Comparison of ENCODE assay signal across 22 mouse cellular contexts in the genomic region with DNA sequence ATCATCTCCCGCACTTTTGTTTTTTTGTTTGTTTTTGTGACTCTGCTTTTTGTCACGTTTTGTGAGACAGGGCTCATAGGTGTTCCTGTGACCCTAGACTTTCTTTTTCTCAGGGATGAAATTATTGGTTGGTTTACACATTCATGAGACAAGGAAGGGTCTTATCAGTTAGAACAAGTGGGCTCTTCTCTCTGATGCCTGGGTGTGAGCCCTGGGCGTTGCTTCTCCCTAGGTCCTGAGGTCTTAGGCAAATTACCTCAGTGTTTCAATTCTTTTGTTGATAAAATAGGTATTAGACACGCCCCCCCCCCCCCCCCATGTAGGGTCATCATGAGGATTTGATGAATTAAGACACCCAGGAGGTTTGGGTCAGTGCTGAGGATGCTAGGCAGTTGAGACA. TPM values are rescaled to one million over a fixed set of nuclear protein-coding genes. Genes with fewer than 3 reads are reported as not detected.
DNase-seq lines count a peak whose midpoint lies in the region; ATAC-seq and TF ChIP-seq lines count a peak whose summit lies in the region.
"Had no signal": no experiment of that assay in that cellular context is flagged by ENCODE, and none has a peak within 500 bp of the region (broad histone marks: within the 10 kb centered on the region; RNA-seq: fewer than 3 reads in every experiment).

No protein-coding gene starts in this region.

- H3K4me1 ChIP-seq in hindbrain, embryonic 14.5 days (replicated peaks; ENCODE audit: control insufficient read depth, insufficient read depth, low read length): peaks cover 9% of the 10 kb centered on the region; the same call in 1 of the 2 replicates
- H3K4me1 ChIP-seq in hindbrain, embryonic 12.5 days: no peaks in the 10 kb centered on the region; the same call in 1 of the 2 replicates
- peaks cover 18% of the 10 kb centered on the region for H3K4me1 ChIP-seq in midbrain, embryonic 10.5 days
- peaks cover 7% of the 10 kb centered on the region for H3K4me1 ChIP-seq in midbrain, embryonic 13.5 days (replicated peaks)
- peaks cover 31 to 39% of the 10 kb centered on the region in 2 experiments for H3K4me1 ChIP-seq in liver, embryonic 14.5 days (replicated peaks; ENCODE audit: control insufficient read depth in 2 of 2, insufficient read depth in 2 of 2, low read length in 1 of 2)
- peaks cover 30% of the 10 kb centered on the region for H3K4me1 ChIP-seq in olfactory bulb, adult 2 months (ENCODE audit: control insufficient read depth, insufficient read depth, low read length)
- H3K4me1 ChIP-seq: embryonic facial prominence, embryonic 12.5 days; limb, embryonic 13.5 days had no signal

- 0 out of 2 replicates have a peak overlapping the region, but pooled peaks have one; percentile 62 for H3K27ac ChIP-seq in hindbrain, embryonic 14.5 days
- no peak overlapping the region for H3K27ac ChIP-seq in hindbrain, embryonic 12.5 days
- H3K27ac ChIP-seq in midbrain, embryonic 10.5 days (replicated peaks): peak overlapping the region; percentile 13; the same call in 1 of the 2 replicates
- H3K27ac ChIP-seq in midbrain, embryonic 13.5 days: no peak overlapping the region
- peak overlapping the region; percentile 64 for H3K27ac ChIP-seq in liver, embryonic 14.5 days
- H3K27ac ChIP-seq in olfactory bulb, adult 2 months (ENCODE audit: insufficient read depth, low read depth, low read length): 0 out of 2 replicates have a peak overlapping the region, but pooled peaks have one; percentile 24
- H3K27ac ChIP-seq: embryonic facial prominence, embryonic 12.5 days; gastrocnemius, adult 2 months; limb, embryonic 13.5 days had no signal

- TF ChIP-seq CTCF in liver, embryonic 14.5 days (IDR thresholded peaks at IDR 0.05; ENCODE audit: low read depth): no peak
- no peak for TF ChIP-seq CTCF in olfactory bulb, adult 2 months (IDR thresholded peaks at IDR 0.05; ENCODE audit: insufficient read depth, low read depth, low read length)

- H3K4me3 ChIP-seq in hindbrain, embryonic 14.5 days (replicated peaks; ENCODE audit: low read length): no peak overlapping the region
- H3K4me3 ChIP-seq in hindbrain, embryonic 12.5 days: no peak overlapping the region
- no peak overlapping the region for H3K4me3 ChIP-seq in midbrain, embryonic 10.5 days
- no peak overlapping the region for H3K4me3 ChIP-seq in midbrain, embryonic 13.5 days (replicated peaks)
- H3K4me3 ChIP-seq in liver, embryonic 14.5 days (ENCODE audit: insufficient read depth in 1 of 2, low read depth in 2 of 2, low read length in 2 of 2): peak overlapping the region; percentile 8 to 18; a peak in 2 of 4 replicates
- no peak overlapping the region for H3K4me3 ChIP-seq in olfactory bulb, adult 2 months (ENCODE audit: insufficient read depth, low read depth, low read length)
- H3K4me3 ChIP-seq: embryonic facial prominence, embryonic 12.5 days; gastrocnemius, adult 2 months; limb, embryonic 13.5 days; megakaryocyte, embryonic 14.5 days had no signal

- no peak for DNase-seq in hindbrain, embryonic 14.5 days (ENCODE audit: low spot score)
- DNase-seq in midbrain, embryonic 10.5 days (ENCODE audit: low spot score): no peak
- DNase-seq in liver, embryonic 14.5 days (ENCODE audit: low read depth in 3 of 3, low spot score in 3 of 3): peak in 1 of 3 experiments; percentile 47
- DNase-seq in embryo, embryonic 9.5 days (ENCODE audit: extremely low spot score): no peak
- no peak for DNase-seq in kidney, postnatal 36 days
- DNase-seq: adrenal gland, postnatal 36 days; cerebellum, adult 11 months; cerebellum, postnatal 10 days; gastrocnemius, adult 2 months; heart, postnatal 36 days; kidney, adult 2 months; kidney, postnatal 10 days; layer of hippocampus, postnatal 36 days; lung, embryonic 14.5 days; right cerebral cortex, postnatal 25 days; spleen, adult 18-20 months had no signal

- TF ChIP-seq EP300 in liver, embryonic 14.5 days (IDR thresholded peaks at IDR 0.05; ENCODE audit: low read depth): peak; percentile 14; the same call in 1 of the 2 replicates

- no peak for ATAC-seq in hindbrain, embryonic 14.5 days (ENCODE audit: low FRiP score)
- ATAC-seq in hindbrain, embryonic 12.5 days (ENCODE audit: low FRiP score): no peak
- no peak for ATAC-seq in midbrain, embryonic 13.5 days
- ATAC-seq in liver, embryonic 14.5 days (ENCODE audit: insufficient read depth): peak; percentile 79

- no peaks in the 10 kb centered on the region for H3K27me3 ChIP-seq in hindbrain, embryonic 14.5 days (ENCODE audit: control insufficient read depth, insufficient read depth, low read length)
- H3K27me3 ChIP-seq in hindbrain, embryonic 12.5 days: no peaks in the 10 kb centered on the region
- no peaks in the 10 kb centered on the region for H3K27me3 ChIP-seq in midbrain, embryonic 10.5 days (ENCODE audit: low read depth, poor library complexity, severe bottlenecking)
- no peaks in the 10 kb centered on the region for H3K27me3 ChIP-seq in midbrain, embryonic 13.5 days
- H3K27me3 ChIP-seq in liver, embryonic 14.5 days (ENCODE audit: control insufficient read depth, insufficient read depth, low read length): no peaks in the 10 kb centered on the region
- H3K27me3 ChIP-seq: embryonic facial prominence, embryonic 12.5 days; limb, embryonic 13.5 days; megakaryocyte, embryonic 14.5 days had no signal

- H3K9me3 ChIP-seq in hindbrain, embryonic 14.5 days (ENCODE audit: control insufficient read depth, low read length): peaks cover 4% of the 10 kb centered on the region; the same call in 1 of the 2 replicates
- no peaks in the 10 kb centered on the region for H3K9me3 ChIP-seq in hindbrain, embryonic 12.5 days (replicated peaks)
- no peaks in the 10 kb centered on the region for H3K9me3 ChIP-seq in midbrain, embryonic 10.5 days (replicated peaks)
- H3K9me3 ChIP-seq in midbrain, embryonic 13.5 days: no peaks in the 10 kb centered on the region
- no peaks in the 10 kb centered on the region for H3K9me3 ChIP-seq in liver, embryonic 14.5 days (ENCODE audit: control insufficient read depth, low read length)
- H3K9me3 ChIP-seq: embryonic facial prominence, embryonic 12.5 days; megakaryocyte, embryonic 14.5 days had no signal

- no peak overlapping the region for H3K4me2 ChIP-seq in hindbrain, embryonic 14.5 days (replicated peaks)
- H3K4me2 ChIP-seq in hindbrain, embryonic 12.5 days (replicated peaks): no peak overlapping the region
- H3K4me2 ChIP-seq in midbrain, embryonic 13.5 days (replicated peaks): no peak overlapping the region
- H3K4me2 ChIP-seq in liver, embryonic 14.5 days (ENCODE audit: low read depth): peak overlapping the region; percentile 64
- H3K4me2 ChIP-seq: embryonic facial prominence, embryonic 12.5 days; limb, embryonic 13.5 days; lung, embryonic 14.5 days had no signal

- WGBS in hindbrain, embryonic 14.5 days: 70% methylated on average over 4 of the region's 4 CpGs
- 70% methylated on average over 4 of the region's 4 CpGs for WGBS in hindbrain, embryonic 12.5 days
- 79% methylated on average over 4 of the region's 4 CpGs for WGBS in midbrain, embryonic 10.5 days
- WGBS in midbrain, embryonic 13.5 days: 73% methylated on average over 4 of the region's 4 CpGs
- 18% methylated on average over 4 of the region's 4 CpGs for WGBS in liver, embryonic 14.5 days (ENCODE audit: insufficient replicate concordance)
- 71% methylated on average over 4 of the region's 4 CpGs for WGBS in olfactory bulb, adult 2 months

- H3K9ac ChIP-seq in hindbrain, embryonic 14.5 days: no peak overlapping the region
- no peak overlapping the region for H3K9ac ChIP-seq in hindbrain, embryonic 12.5 days
- H3K9ac ChIP-seq in midbrain, embryonic 13.5 days (replicated peaks): no peak overlapping the region
- H3K9ac ChIP-seq in liver, embryonic 14.5 days (replicated peaks): peak overlapping the region; percentile 44
- H3K9ac ChIP-seq: embryonic facial prominence, embryonic 12.5 days; limb, embryonic 13.5 days; lung, embryonic 14.5 days had no signal

- no peak for TF ChIP-seq POLR2A in olfactory bulb, adult 2 months (IDR thresholded peaks at IDR 0.05; ENCODE audit: insufficient read depth, low read depth, low read length)

- no peaks in the 10 kb centered on the region; the same call in 1 of the 2 replicates for H3K36me3 ChIP-seq in hindbrain, embryonic 14.5 days (replicated peaks; ENCODE audit: control insufficient read depth, insufficient read depth)
- H3K36me3 ChIP-seq in hindbrain, embryonic 12.5 days: no peaks in the 10 kb centered on the region; the same call in 1 of the 2 replicates
- H3K36me3 ChIP-seq in midbrain, embryonic 10.5 days: peaks cover 7% of the 10 kb centered on the region
- H3K36me3 ChIP-seq in midbrain, embryonic 13.5 days: peaks cover 4% of the 10 kb centered on the region
- peaks cover 10% of the 10 kb centered on the region for H3K36me3 ChIP-seq in liver, embryonic 14.5 days (replicated peaks; ENCODE audit: control insufficient read depth, insufficient read depth, low read depth)
- H3K36me3 ChIP-seq: embryonic facial prominence, embryonic 12.5 days had no signal

RNA-seq across cellular contexts. Expression of a gene that starts 7.0 kb away (rescaled TPM):
- polyA plus RNA-seq in hindbrain, embryonic 14.5 days (2014; fragmentation: Nextera tagmentation; extraction: Ambion mirVana): 3.1 and 3.3 TPM in 2 replicates
- 4.0 and 6.2 TPM in 2 replicates for polyA plus RNA-seq in hindbrain, embryonic 12.5 days (2016; fragmentation: Nextera tagmentation; extraction: Ambion mirVana)
- 4.8 and 5.2 TPM in 2 replicates for polyA plus RNA-seq in midbrain, embryonic 10.5 days (2016; fragmentation: Nextera tagmentation; extraction: Ambion mirVana)
- polyA plus RNA-seq in midbrain, embryonic 13.5 days (2015; fragmentation: Nextera tagmentation; extraction: Ambion mirVana): 2.7 and 3.4 TPM in 2 replicates
- 127 and 198 TPM in 2 replicates for polyA plus RNA-seq in liver, embryonic 14.5 days (2012; rRNA removed)
- 60.1 and 70.2 TPM in 2 replicates for polyA plus RNA-seq in liver, embryonic 14.5 days (2014; fragmentation: Nextera tagmentation; extraction: Ambion mirVana)
- not detected in 2 replicates for polyA plus RNA-seq in olfactory bulb, adult 2 months (2012; ENCODE audit: insufficient read depth, insufficient read length, low replicate concordance, missing spikeins)

RNA-seq across cellular contexts. Expression of a gene that starts 7.1 kb away (rescaled TPM):
- 117 and 126 TPM in 2 replicates for polyA plus RNA-seq in hindbrain, embryonic 14.5 days (2014; fragmentation: Nextera tagmentation; extraction: Ambion mirVana)
- polyA plus RNA-seq in hindbrain, embryonic 12.5 days (2016; fragmentation: Nextera tagmentation; extraction: Ambion mirVana): 47.6 and 51.1 TPM in 2 replicates
- 21.7 and 29.5 TPM in 2 replicates for polyA plus RNA-seq in midbrain, embryonic 10.5 days (2016; fragmentation: Nextera tagmentation; extraction: Ambion mirVana)
- polyA plus RNA-seq in midbrain, embryonic 13.5 days (2015; fragmentation: Nextera tagmentation; extraction: Ambion mirVana): 67.0 and 74.1 TPM in 2 replicates
- polyA plus RNA-seq in liver, embryonic 14.5 days (2012; rRNA removed): 18.7 and 19.1 TPM in 2 replicates
- 27.8 and 34.9 TPM in 2 replicates for polyA plus RNA-seq in liver, embryonic 14.5 days (2014; fragmentation: Nextera tagmentation; extraction: Ambion mirVana)
- 357 TPM in 1 of 2 replicates, not detected in the other for polyA plus RNA-seq in olfactory bulb, adult 2 months (2012; ENCODE audit: insufficient read depth, insufficient read length, low replicate concordance, missing spikeins)

RNA-seq across cellular contexts. Expression of a gene that starts 49.3 kb away (rescaled TPM):
- 0.15 and 0.31 TPM in 2 replicates for polyA plus RNA-seq in hindbrain, embryonic 14.5 days (2014; fragmentation: Nextera tagmentation; extraction: Ambion mirVana)
- 0.40 and 0.78 TPM in 2 replicates for polyA plus RNA-seq in hindbrain, embryonic 12.5 days (2016; fragmentation: Nextera tagmentation; extraction: Ambion mirVana)
- polyA plus RNA-seq in midbrain, embryonic 10.5 days (2016; fragmentation: Nextera tagmentation; extraction: Ambion mirVana): 0.09 and 0.47 TPM in 2 replicates
- polyA plus RNA-seq in midbrain, embryonic 13.5 days (2015; fragmentation: Nextera tagmentation; extraction: Ambion mirVana): 0.20 and 0.23 TPM in 2 replicates
- polyA plus RNA-seq in liver, embryonic 14.5 days (2012; rRNA removed): 0.08 and 0.13 TPM in 2 replicates
- not detected in 2 replicates for polyA plus RNA-seq in liver, embryonic 14.5 days (2014; fragmentation: Nextera tagmentation; extraction: Ambion mirVana)
- polyA plus RNA-seq in olfactory bulb, adult 2 months (2012; ENCODE audit: insufficient read depth, insufficient read length, low replicate concordance, missing spikeins): not detected in 2 replicates

Comparison
In these comparisons a context has a peak if more than half of its experiments do, and no peak if none do; other contexts are left out.
1. H3K27ac ChIP-seq: peak in hindbrain, embryonic 14.5 days (single experiment), midbrain, embryonic 10.5 days (single experiment), liver, embryonic 14.5 days (single experiment) and olfactory bulb, adult 2 months (single experiment); none in hindbrain, embryonic 12.5 days (single experiment) and midbrain, embryonic 13.5 days (single experiment).
2. H3K4me3 ChIP-seq: peak in liver, embryonic 14.5 days (2 of 2); none in hindbrain, embryonic 14.5 days (single experiment), hindbrain, embryonic 12.5 days (single experiment), midbrain, embryonic 10.5 days (single experiment), midbrain, embryonic 13.5 days (single experiment) and olfactory bulb, adult 2 months (single experiment).